Mouse (Mus musculus) embryonic facial prominence, embryonic 12.5 days (tissue): ENCODE measurements around the gene Wipi1. TPM values are rescaled to one million over a fixed set of nuclear protein-coding genes. Genes with fewer than 3 reads are reported as not detected.
"Not testable (repeated sequence)": the region's sequence is repeated elsewhere in the genome, so short reads cannot be mapped to it uniquely, and the experiment has no call there.

ENCODE experiments used
- ATAC-seq: fragments of 200-750 bp; cut with Nextera tagmentation; 2 replicates; pipeline ENCODE4 v1.8.0; 2017; ENCODE audit not compliant: insufficient number of reproducible peaks, insufficient read depth, low FRiP score, low TSS enrichment
- H3K27ac ChIP-seq: fragments of 300-500 bp; sonication (generic); 2 replicates; pipeline ENCODE4 v1.5.1; 2016; ENCODE audit warnings: mild to moderate bottlenecking
- H3K27me3 ChIP-seq: fragments of 300-500 bp; sonication (generic); 2 replicates; pipeline ENCODE4 v1.6.1; 2016; ENCODE audit warnings: mild to moderate bottlenecking, moderate library complexity
- H3K36me3 ChIP-seq: fragments of 300-500 bp; sonication (generic); 2 replicates; pipeline ENCODE4 v1.6.1; 2016; ENCODE audit warnings: mild to moderate bottlenecking
- H3K4me1 ChIP-seq: fragments of 300-500 bp; sonication (generic); 2 replicates; pipeline ENCODE4 v1.6.1; 2016
- H3K4me2 ChIP-seq: fragments of 300-500 bp; sonication (generic); replicated peaks from 2 replicates; pipeline ENCODE4 v1.6.1; 2016; ENCODE audit warnings: mild to moderate bottlenecking, moderate library complexity
- H3K4me3 ChIP-seq: fragments of 300-500 bp; sonication (generic); 2 replicates; pipeline ENCODE4 v1.5.1; 2016; ENCODE audit warnings: mild to moderate bottlenecking
- H3K9ac ChIP-seq: fragments of 300-500 bp; sonication (generic); 2 replicates; pipeline ENCODE4 v1.6.1; 2016; ENCODE audit warnings: mild to moderate bottlenecking, moderate library complexity
- H3K9me3 ChIP-seq: fragments of 300-500 bp; sonication (generic); 2 replicates; pipeline ENCODE4 v1.6.1; 2016; ENCODE audit warnings: mild to moderate bottlenecking, moderate library complexity
- WGBS: fragments of 180-500 bp; shearing (Covaris S2); methylation state at CpG from one replicate; pipeline ENCODE4 v1.1.7; 2016; 5-methylcytosine and 5-hydroxymethylcytosine counted together
- polyA plus RNA-seq: library from polyadenylated mRNA; unstranded; fragments of >200 nt; fragmentation: Nextera tagmentation; extraction: Ambion mirVana; gene quantifications from 2 replicates; pipeline ENCODE4 v1.2.1, GENCODE M21; 2016

Wipi1 gene
- 38.6 and 43.0 TPM in 2 replicates for polyA plus RNA-seq

DNA sequence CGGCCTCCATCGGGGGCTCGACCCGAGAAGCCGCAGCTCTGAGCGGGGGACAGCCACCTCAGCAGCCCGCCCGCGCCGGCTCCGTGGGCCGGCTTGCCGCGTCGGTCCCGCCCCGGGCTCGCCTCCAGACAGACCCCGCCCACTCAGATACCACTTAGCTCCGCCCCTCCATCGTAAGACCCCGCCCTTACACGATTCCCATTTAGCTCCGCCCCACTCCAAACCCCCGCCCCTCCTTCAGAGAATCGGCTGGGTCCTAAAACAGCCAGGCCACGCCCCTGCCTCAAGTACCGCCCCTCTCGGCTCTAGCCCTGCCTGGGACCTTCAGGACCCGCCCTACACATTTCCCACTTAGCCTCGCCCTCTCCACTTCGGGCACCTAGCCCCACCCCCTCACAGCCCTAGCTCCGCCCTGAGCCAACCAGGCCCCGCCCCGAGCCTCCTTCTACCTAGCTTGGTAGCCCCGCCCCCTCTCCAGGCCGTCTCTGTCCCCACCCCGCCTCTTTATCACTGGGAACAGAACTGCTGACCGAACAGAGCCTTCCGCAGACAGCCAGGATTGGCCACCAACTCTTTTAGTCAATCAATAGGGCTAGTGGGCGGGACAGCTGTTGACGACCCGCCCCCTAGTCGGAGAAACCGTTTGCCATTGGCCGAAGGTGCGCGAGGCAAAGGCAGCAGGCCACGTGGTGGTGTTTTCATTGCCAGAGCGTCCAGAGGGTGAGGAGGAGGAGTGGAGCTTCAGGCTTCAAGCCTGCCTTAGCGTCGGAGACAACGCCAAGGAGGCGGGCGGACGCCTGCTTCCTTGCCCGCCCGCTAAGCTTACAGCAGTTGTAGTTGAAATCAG is at the start of gene Wipi1:
Gene Wipi1, minus strand, starts transcription at position 665 of the 847 bp plus-strand sequence.
- peak within 1 kb of the TSS; percentile 78 for H3K4me2 ChIP-seq
- under 1% methylated on average over 58 of the region's 58 CpGs for WGBS
- H3K27ac ChIP-seq, result peak within 1 kb of the TSS; percentile 82
- no peaks in the 10 kb centered on the region for H3K36me3 ChIP-seq
- no peaks in the 10 kb centered on the region for H3K9me3 ChIP-seq
- peak within 1 kb of the TSS; percentile 72 for H3K9ac ChIP-seq
- H3K27me3 ChIP-seq, result no peaks in the 10 kb centered on the region
- H3K4me1 ChIP-seq, result peaks cover 13% of the 10 kb centered on the region
- peak; percentile 95 for ATAC-seq
- peak within 1 kb of the TSS; percentile 73 for H3K4me3 ChIP-seq

DNA sequence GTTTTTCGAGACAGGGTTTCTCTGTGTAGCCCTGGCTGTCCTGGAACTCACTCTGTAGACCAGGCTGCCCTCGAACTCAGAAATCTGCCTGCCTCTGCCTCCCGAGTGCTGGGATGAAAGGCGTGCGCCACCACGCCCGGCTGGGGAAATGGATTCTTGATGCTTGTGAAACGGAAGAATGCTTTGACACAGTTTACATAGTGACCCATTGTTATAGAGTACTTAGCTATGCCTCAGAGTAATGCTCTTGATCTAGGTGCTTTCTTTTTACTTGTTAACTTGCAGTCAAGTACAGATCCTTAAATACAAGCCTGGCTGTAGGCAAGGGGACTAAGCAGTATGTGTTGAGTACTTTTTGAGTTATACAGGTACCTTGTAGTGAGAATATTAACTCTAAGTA is 48.8 kb upstream of the Wipi1 start:
- H3K9me3 ChIP-seq, H3K4me2 ChIP-seq, H3K4me3 ChIP-seq, H3K9ac ChIP-seq, ATAC-seq, H3K27ac ChIP-seq, H3K27me3 ChIP-seq, H3K4me1 ChIP-seq: not testable (repeated sequence)
- WGBS, result 92% methylated on average over 8 of the region's 8 CpGs
- peaks cover 72% of the 10 kb centered on the region for H3K36me3 ChIP-seq

DNA sequence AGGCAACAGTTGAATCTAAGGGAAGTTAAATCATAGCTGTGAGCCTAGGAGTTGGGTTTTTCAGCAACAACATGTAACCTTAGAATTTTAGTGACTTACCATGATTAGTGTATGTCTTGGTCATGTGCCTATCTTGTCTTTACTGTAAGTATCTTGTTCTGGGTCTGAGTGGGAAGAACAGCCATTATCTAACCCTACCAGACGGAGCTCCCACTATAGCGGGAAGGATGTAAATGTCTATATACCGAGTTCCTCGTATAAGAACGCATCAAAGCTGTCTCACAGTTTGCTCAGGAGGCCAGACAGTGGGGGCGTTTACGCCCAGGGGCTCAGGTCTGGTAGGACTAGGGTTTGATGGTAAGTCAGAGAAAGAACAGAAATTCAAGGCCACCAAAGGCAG is 44.5 kb upstream of the Wipi1 start:
- peaks cover 17% of the 10 kb centered on the region for H3K4me1 ChIP-seq
- H3K36me3 ChIP-seq, result peaks cover 46% of the 10 kb centered on the region
- no peak overlapping the region for H3K4me2 ChIP-seq
- no peaks in the 10 kb centered on the region for H3K9me3 ChIP-seq
- H3K9ac ChIP-seq, result no peak overlapping the region
- 88% methylated on average over 7 of the region's 7 CpGs for WGBS
- ATAC-seq, result no peak
- no peak overlapping the region for H3K27ac ChIP-seq
- no peaks in the 10 kb centered on the region for H3K27me3 ChIP-seq
- no peak overlapping the region for H3K4me3 ChIP-seq

DNA sequence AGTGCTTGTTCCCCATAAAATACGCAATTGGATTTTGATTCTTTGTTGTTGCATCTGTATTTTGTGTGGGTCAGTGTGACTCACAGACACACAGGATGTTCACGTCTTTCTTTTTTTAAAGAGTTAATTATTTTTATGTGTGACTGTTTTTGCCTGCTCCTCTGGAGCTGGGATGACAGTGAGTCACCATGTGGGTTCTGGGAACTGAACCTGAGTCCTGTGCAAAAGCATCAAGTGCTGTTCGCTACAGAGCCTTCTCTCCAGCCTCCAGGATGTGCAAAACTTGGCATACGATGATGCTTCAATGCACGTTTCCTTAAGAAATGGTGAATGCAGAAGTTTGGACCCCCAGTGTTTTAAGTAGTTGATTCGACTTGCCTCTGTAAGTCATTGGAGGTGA is 42.8 kb upstream of the Wipi1 start:
- H3K4me3 ChIP-seq, result no peak overlapping the region
- H3K4me1 ChIP-seq, result peaks cover 23% of the 10 kb centered on the region
- no peak for ATAC-seq
- H3K9ac ChIP-seq, result no peak overlapping the region
- H3K27ac ChIP-seq, result no peak overlapping the region
- H3K9me3 ChIP-seq, result no peaks in the 10 kb centered on the region
- WGBS, result 90% methylated on average over 6 of the region's 6 CpGs
- peaks cover 31% of the 10 kb centered on the region for H3K36me3 ChIP-seq
- no peaks in the 10 kb centered on the region for H3K27me3 ChIP-seq
- H3K4me2 ChIP-seq, result no peak overlapping the region

- peak overlapping the region; percentile 68 for H3K4me2 ChIP-seq
- H3K9ac ChIP-seq, result 0 out of 2 replicates have a peak overlapping the region, but pooled peaks have one; percentile 21
- WGBS, result 67% methylated on average over 8 of the region's 8 CpGs
- no peaks in the 10 kb centered on the region for H3K9me3 ChIP-seq
- ATAC-seq, result no peak
- H3K4me3 ChIP-seq, result 0 out of 2 replicates have a peak overlapping the region, but pooled peaks have one; percentile 0
- H3K4me1 ChIP-seq, result peaks cover 24% of the 10 kb centered on the region
- H3K36me3 ChIP-seq, result peaks cover 26% of the 10 kb centered on the region
- H3K27me3 ChIP-seq, result no peaks in the 10 kb centered on the region
- no peak overlapping the region for H3K27ac ChIP-seq
These were observed 41.4 kb upstream of the Wipi1 start for GRCm38 (mm10) chr11:109653201-109653600.

DNA sequence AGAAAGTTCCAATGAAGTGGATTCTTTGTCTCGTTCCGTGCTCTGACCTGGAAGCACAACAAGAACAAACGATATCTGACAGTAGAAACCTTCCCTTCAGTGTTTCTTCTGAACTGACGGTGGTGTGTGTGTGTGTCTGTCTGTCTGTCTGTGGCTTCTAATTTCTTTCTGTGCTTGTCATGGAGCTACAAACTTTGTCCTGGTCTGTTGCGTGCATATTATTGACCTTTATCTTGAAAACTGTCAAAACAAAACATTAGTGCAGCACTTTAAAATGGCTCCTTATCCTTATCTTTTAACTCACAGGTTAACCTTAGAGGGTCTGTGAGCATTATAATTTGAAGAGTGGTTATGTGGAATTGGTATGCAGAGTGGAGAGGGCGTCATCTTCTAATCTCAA is 40.7 kb upstream of the Wipi1 start:
- peaks cover 24% of the 10 kb centered on the region for H3K4me1 ChIP-seq
- H3K4me3 ChIP-seq, result peak overlapping the region; percentile 96
- no peak for ATAC-seq
- H3K4me2 ChIP-seq, result peak overlapping the region; percentile 68
- H3K27ac ChIP-seq, result no peak overlapping the region
- H3K36me3 ChIP-seq, result peaks cover 26% of the 10 kb centered on the region
- H3K9ac ChIP-seq, result peak overlapping the region; percentile 98; the same call in 1 of the 2 replicates
- H3K9me3 ChIP-seq, result no peaks in the 10 kb centered on the region
- WGBS, result 57% methylated on average over 6 of the region's 6 CpGs
- no peaks in the 10 kb centered on the region for H3K27me3 ChIP-seq

DNA sequence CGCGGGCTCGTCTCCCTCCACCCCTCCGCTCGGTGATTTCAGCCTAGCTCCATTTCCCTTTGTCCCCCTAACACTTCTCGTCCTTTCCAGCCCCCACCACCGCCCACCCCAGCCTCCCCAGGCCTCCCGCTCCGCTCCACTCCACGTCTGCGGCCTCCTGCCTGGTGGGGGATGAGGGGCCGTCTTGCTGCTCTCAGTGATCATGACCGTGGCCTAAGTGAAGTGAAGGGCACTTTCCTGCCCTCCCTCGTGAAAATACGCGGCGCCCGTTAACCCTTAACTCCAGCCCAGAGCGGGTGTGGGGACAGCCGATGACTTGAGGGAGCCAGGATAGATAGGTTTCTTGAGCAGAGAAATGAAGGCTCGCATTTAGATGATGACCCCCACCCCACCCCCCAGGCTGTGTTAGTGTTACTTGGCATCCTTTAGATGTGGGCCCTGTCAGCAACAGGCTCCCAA is 39.8 kb upstream of the Wipi1 start:
- peak overlapping the region; percentile 96 for H3K4me3 ChIP-seq
- no peak for ATAC-seq
- peaks cover 20% of the 10 kb centered on the region for H3K36me3 ChIP-seq
- no peaks in the 10 kb centered on the region for H3K27me3 ChIP-seq
- peaks cover 24% of the 10 kb centered on the region for H3K4me1 ChIP-seq
- under 1% methylated on average over 20 of the region's 21 CpGs for WGBS
- H3K27ac ChIP-seq, result peak overlapping the region; percentile 96
- no peaks in the 10 kb centered on the region for H3K9me3 ChIP-seq
- peak overlapping the region; percentile 68 for H3K4me2 ChIP-seq
- H3K9ac ChIP-seq, result peak overlapping the region; percentile 98

- Histone ChIP-seq H3K9me3 (no peaks in the 10 kb centered on the region), H3K36me3 (peaks cover 14% of the 10 kb centered on the region), H3K4me3 (peak overlapping the region; percentile 96), H3K27me3 (no peaks in the 10 kb centered on the region), H3K9ac (peak overlapping the region; percentile 98), H3K27ac (peak overlapping the region; percentile 96), H3K4me2 (peak overlapping the region; percentile 68), H3K4me1 (peaks cover 24% of the 10 kb centered on the region)
- ATAC-seq, result peak; percentile 92
- WGBS, result under 1% methylated on average over 71 of the region's 90 CpGs
These were observed 39.2 kb upstream of the Wipi1 start for GRCm38 (mm10) chr11:109650788-109651565.

- Histone ChIP-seq H3K27ac (peak overlapping the region; percentile 96), H3K36me3 (peaks cover 6% of the 10 kb centered on the region), H3K9ac (peak overlapping the region; percentile 98), H3K4me2 (peak overlapping the region; percentile 68), H3K4me3 (peak overlapping the region; percentile 96), H3K4me1 (peaks cover 24% of the 10 kb centered on the region), H3K9me3 (no peaks in the 10 kb centered on the region), H3K27me3 (no peaks in the 10 kb centered on the region)
- peak; percentile 76 for ATAC-seq
- WGBS, result 2% methylated on average over 31 of the region's 31 CpGs
These were observed 38.4 kb upstream of the Wipi1 start for GRCm38 (mm10) chr11:109649975-109650701.

DNA sequence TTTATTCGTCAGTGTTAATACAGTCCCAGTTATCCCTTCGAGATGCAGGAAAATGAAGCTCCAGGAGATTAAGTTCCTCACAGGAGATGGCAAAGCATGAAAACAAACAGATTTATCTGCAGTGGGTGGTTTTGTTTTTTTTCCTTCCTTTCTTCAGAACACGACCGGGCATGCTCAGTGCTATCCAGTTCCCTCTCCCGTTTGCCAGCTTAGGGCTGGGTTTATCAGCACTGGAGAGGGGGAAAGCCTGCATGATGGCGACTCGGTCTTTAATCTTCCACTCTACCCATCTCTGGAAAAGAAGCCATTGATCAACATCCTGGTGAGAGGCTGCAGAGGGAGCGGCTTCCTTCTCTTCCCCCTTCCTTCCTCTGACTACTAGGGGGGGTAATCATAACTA is 37.4 kb upstream of the Wipi1 start, which contains the start of gene Prkar1a:
Gene Prkar1a, plus strand, starts transcription at position 200 of the 400 bp plus-strand sequence.
- Histone ChIP-seq H3K9ac (peak within 1 kb of the TSS; percentile 98), H3K9me3 (no peaks in the 10 kb centered on the region), H3K27me3 (no peaks in the 10 kb centered on the region), H3K4me2 (peak within 1 kb of the TSS; percentile 68), H3K36me3 (no peaks in the 10 kb centered on the region), H3K27ac (peak within 1 kb of the TSS; percentile 96), H3K4me3 (peak within 1 kb of the TSS; percentile 96), H3K4me1 (peaks cover 24% of the 10 kb centered on the region)
- no peak for ATAC-seq
- WGBS, result 32% methylated on average over 8 of the region's 8 CpGs

- Histone ChIP-seq H3K4me1 (peaks cover 21% of the 10 kb centered on the region), H3K4me2 (no peak overlapping the region), H3K4me3 (no peak overlapping the region), H3K9ac (no peak overlapping the region), H3K27ac (no peak overlapping the region), H3K9me3 (no peaks in the 10 kb centered on the region), H3K27me3 (no peaks in the 10 kb centered on the region), H3K36me3 (no peaks in the 10 kb centered on the region)
- 39% methylated on average over 7 of the region's 7 CpGs for WGBS
- ATAC-seq, result no peak
These were observed 36.7 kb upstream of the Wipi1 start for GRCm38 (mm10) chr11:109648510-109648909.
